Mouse (Mus musculus) stomach, embryonic 14.5 days (tissue): ENCODE results near the gene Dtx4. TPM values are rescaled to one million over a fixed set of nuclear protein-coding genes. Genes with fewer than 3 reads are reported as not detected.

ENCODE experiments used
- ATAC-seq: fragments of 200-750 bp; cut with Nextera tagmentation; 2 replicates; pipeline ENCODE4 v1.8.0; 2017; ENCODE audit warnings: low read depth, moderate TSS enrichment; ENCODE audit not compliant: insufficient number of reproducible peaks, insufficient read depth, low FRiP score
- H3K27ac ChIP-seq: fragments of 300-500 bp; sonication (generic); 2 replicates; pipeline ENCODE4 v1.5.1; 2014; ENCODE audit warnings: mild to moderate bottlenecking, low read length, moderate library complexity, mixed read lengths
- H3K27me3 ChIP-seq: fragments of 300-500 bp; sonication (generic); 2 replicates; pipeline ENCODE4 v1.6.1; 2014; ENCODE audit warnings: low read length, control low read depth, mixed read lengths; ENCODE audit not compliant: control insufficient read depth, insufficient read depth
- H3K36me3 ChIP-seq: fragments of 300-500 bp; sonication (generic); 2 replicates; pipeline ENCODE4 v1.6.1; 2014; ENCODE audit warnings: mild to moderate bottlenecking, control low read depth, low read length, moderate library complexity, mixed read lengths; ENCODE audit not compliant: control insufficient read depth, insufficient read depth
- H3K4me1 ChIP-seq: fragments of 300-500 bp; sonication (generic); 2 replicates; pipeline ENCODE4 v1.6.1; 2014; ENCODE audit warnings: low read length, control low read depth, mixed read lengths; ENCODE audit not compliant: control insufficient read depth, insufficient read depth
- H3K4me2 ChIP-seq: fragments of 300-500 bp; sonication (generic); replicated peaks from 2 replicates; pipeline ENCODE4 v1.6.1; 2014; ENCODE audit warnings: low read depth, low read length, control low read depth
- H3K4me3 ChIP-seq: fragments of 300-500 bp; sonication (generic); 2 replicates; pipeline ENCODE4 v1.5.1; 2014; ENCODE audit warnings: low read depth, low read length, control low read depth
- H3K9ac ChIP-seq: fragments of 300-500 bp; sonication (generic); replicated peaks from 2 replicates; pipeline ENCODE4 v1.6.1; 2014; ENCODE audit warnings: low read depth, mild to moderate bottlenecking, control low read depth, low read length, moderate library complexity, mixed read lengths
- H3K9me3 ChIP-seq: fragments of 300-500 bp; sonication (generic); 2 replicates; pipeline ENCODE4 v1.6.1; 2016; ENCODE audit warnings: low read depth, low read length, control low read depth; ENCODE audit not compliant: control insufficient read depth
- WGBS: fragments of 180-500 bp; shearing (Covaris S2); extraction: QIAGEN DNeasy Blood & Tissue Kit; methylation state at CpG from one replicate; pipeline ENCODE4 v1.1.7; 2014; 5-methylcytosine and 5-hydroxymethylcytosine counted together
- polyA plus RNA-seq: library from polyadenylated mRNA; unstranded; fragments of >200 nt; fragmentation: Nextera tagmentation; extraction: Ambion mirVana; gene quantifications from 2 replicates; pipeline ENCODE4 v1.2.1, GENCODE M21; 2014

Gene Dtx4
- polyA plus RNA-seq, 1 experiment from 2014 or later, result 18.9 TPM

DNA sequence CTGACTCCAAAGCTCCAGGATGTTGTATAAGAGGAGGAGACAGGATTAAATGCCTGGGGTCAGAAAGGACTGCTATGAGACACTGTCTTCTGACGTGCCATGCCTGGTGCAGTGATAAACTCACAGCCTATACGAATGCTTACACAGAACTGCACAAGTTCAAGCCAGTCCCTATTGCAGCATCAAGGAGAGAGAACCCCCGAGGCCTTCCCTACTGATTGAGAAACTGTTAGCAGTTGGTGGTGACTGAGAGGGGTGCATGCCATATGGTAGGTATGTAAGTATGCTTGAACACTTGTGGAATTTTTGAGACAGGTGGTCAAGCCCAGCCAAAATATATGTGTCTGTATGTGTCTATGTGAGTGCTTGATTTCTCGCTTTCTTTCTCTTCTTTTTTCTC, 22.1 kb upstream of the Dtx4 start:
- H3K9me3 ChIP-seq, result no peaks in the 10 kb centered on the region
- H3K27me3 ChIP-seq, result no peaks in the 10 kb centered on the region
- H3K9ac ChIP-seq, result no peak overlapping the region
- no peak overlapping the region for H3K4me3 ChIP-seq
- H3K36me3 ChIP-seq, result no peaks in the 10 kb centered on the region
- no peak overlapping the region for H3K4me2 ChIP-seq
- no peaks in the 10 kb centered on the region for H3K4me1 ChIP-seq
- ATAC-seq, result no peak
- no peak overlapping the region for H3K27ac ChIP-seq
- WGBS, result 45% methylated on average over 4 of the region's 4 CpGs

- no peaks in the 10 kb centered on the region for H3K36me3 ChIP-seq
- H3K9me3 ChIP-seq, result no peaks in the 10 kb centered on the region
- H3K4me1 ChIP-seq, result no peaks in the 10 kb centered on the region
- no peaks in the 10 kb centered on the region for H3K27me3 ChIP-seq
- peak overlapping the region; percentile 40; the same call in 1 of the 2 replicates for H3K4me3 ChIP-seq
- H3K9ac ChIP-seq, result no peak overlapping the region
- ATAC-seq, result no peak
- no peak overlapping the region for H3K27ac ChIP-seq
- H3K4me2 ChIP-seq, result peak overlapping the region; percentile 73
Observed at GRCm38 (mm10) chr19:12518541-12518890, 17.3 kb upstream of the Dtx4 start.

DNA sequence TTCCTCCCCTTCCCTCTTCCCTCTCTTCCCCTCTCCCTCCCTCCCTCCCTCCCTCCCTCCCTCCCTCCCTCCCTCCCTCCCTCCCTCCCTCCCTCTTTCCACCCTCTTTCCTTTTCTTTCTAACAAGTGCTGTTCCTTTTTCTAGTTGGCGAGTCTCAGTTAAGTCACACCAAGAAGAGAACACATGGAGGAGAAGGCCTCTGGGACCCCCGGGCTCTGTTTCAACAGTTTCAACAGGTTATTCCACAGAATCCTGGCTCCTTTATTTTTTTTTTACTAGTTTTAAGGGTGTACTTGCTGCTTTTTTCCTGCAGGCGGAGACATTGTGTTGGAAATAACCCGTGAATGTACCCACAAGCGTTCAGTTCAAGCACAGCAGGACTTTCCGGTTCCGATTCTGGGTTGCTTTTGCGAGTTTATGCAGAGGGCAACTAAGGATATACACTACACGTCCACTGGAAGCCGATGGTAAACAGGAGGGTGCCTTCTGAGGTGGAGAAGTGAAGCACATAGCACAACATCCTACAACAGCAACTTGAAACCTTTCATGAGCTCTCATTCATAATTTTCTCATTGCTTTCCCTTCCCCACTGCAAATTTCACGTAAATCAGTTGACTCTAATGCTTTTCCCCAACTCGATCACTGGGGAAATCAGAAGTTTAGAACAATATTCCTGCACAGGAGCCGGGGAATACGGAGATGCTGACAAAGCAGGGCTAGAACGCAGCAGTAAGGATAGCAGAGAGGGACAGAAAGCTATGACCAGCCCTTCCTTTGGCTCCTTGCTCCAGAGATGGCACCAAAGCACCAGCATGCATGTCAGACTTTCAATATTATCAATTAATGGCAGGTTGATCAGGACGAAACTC, 16.7 kb upstream of the Dtx4 start:
- Histone ChIP-seq H3K9ac (peak overlapping the region; percentile 65), H3K4me3 (peak overlapping the region; percentile 40), H3K36me3 (no peaks in the 10 kb centered on the region), H3K27ac (no peak overlapping the region; the same call in 1 of the 2 replicates), H3K27me3 (no peaks in the 10 kb centered on the region), H3K4me1 (no peaks in the 10 kb centered on the region), H3K9me3 (no peaks in the 10 kb centered on the region), H3K4me2 (peak overlapping the region; percentile 73)
- WGBS, result 5% methylated on average over 16 of the region's 16 CpGs
- ATAC-seq, result peak; percentile 67; the same call in 1 of the 2 replicates

DNA sequence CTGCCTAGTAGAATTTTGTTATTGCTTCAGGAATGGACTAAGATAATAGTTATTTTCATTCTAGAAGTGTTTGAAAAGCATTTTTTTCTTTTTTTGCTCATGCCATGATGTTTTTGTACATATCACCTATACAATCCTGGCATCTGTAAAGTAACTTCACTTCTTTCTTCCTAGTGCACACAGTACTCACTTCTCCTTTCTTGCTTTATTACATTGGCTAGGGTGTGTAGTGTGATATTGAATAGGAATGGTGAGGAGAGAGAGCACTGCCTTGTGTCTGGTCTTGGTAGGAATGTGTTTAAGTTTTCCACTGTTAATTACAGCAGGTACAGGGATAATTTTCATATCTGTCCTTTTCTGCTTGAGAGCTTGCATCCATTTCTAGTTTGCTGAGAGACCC, 13.4 kb upstream of the Dtx4 start:
- H3K27ac ChIP-seq, result no peak overlapping the region
- ATAC-seq, result no peak
- no peaks in the 10 kb centered on the region for H3K27me3 ChIP-seq
- no peaks in the 10 kb centered on the region for H3K36me3 ChIP-seq
- H3K4me1 ChIP-seq, result no peaks in the 10 kb centered on the region
- H3K9me3 ChIP-seq, result no peaks in the 10 kb centered on the region
- no peak overlapping the region for H3K4me3 ChIP-seq
- no peak overlapping the region for H3K4me2 ChIP-seq
- no peak overlapping the region for H3K9ac ChIP-seq

DNA sequence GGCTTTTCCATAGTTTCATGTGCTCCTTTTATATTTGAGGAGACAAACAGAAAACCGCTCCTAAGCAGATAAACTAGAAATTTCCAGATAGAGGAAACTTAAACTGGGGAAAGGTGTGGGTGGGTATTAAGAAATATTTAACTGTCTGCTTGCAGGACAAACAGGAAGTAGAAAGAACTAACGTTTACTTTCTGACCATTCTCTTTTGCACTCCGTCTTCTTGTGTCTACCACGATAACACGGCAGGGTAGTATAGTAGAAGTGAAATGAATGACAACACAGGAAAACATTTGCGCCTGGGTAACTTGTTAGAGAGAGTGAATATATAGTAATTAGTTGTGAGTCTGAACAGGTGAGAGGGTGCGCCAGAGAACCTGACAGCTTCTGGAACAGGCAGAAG, 1.5 kb upstream of the Dtx4 start:
- WGBS, result 66% methylated on average over 7 of the region's 7 CpGs
- Histone ChIP-seq H3K9me3 (no peaks in the 10 kb centered on the region), H3K4me2 (no peak overlapping the region), H3K27ac (no peak overlapping the region), H3K4me3 (no peak overlapping the region), H3K9ac (no peak overlapping the region), H3K36me3 (no peaks in the 10 kb centered on the region), H3K27me3 (no peaks in the 10 kb centered on the region), H3K4me1 (0 out of 2 replicates have a peak, but pooled peaks cover 4% of the 10 kb centered on the region)
- ATAC-seq, result no peak

GRCm38 (mm10) chr19:12500881-12501311, 358 bp downstream of the Dtx4 start:
- H3K36me3 ChIP-seq, result no peaks in the 10 kb centered on the region
- ATAC-seq, result peak; percentile 61
- H3K27ac ChIP-seq, result peak overlapping the region; percentile 92
- peak overlapping the region; percentile 85 for H3K9ac ChIP-seq
- H3K4me3 ChIP-seq, result peak overlapping the region; percentile 75
- peak overlapping the region; percentile 81 for H3K4me2 ChIP-seq
- under 1% methylated on average over 37 of the region's 38 CpGs for WGBS
- 0 out of 2 replicates have a peak, but pooled peaks cover 4% of the 10 kb centered on the region for H3K4me1 ChIP-seq
- no peaks in the 10 kb centered on the region for H3K27me3 ChIP-seq
- H3K9me3 ChIP-seq, result no peaks in the 10 kb centered on the region

GRCm38 (mm10) chr19:12500124-12500523, 1.1 kb downstream of the Dtx4 start:
- WGBS, result 5% methylated on average over 3 of the region's 3 CpGs
- Histone ChIP-seq H3K9me3 (no peaks in the 10 kb centered on the region), H3K36me3 (no peaks in the 10 kb centered on the region), H3K4me2 (peak overlapping the region; percentile 81), H3K4me1 (0 out of 2 replicates have a peak, but pooled peaks cover 4% of the 10 kb centered on the region), H3K9ac (peak overlapping the region; percentile 85), H3K4me3 (peak overlapping the region; percentile 75), H3K27ac (peak overlapping the region; percentile 92; the same call in 1 of the 2 replicates), H3K27me3 (no peaks in the 10 kb centered on the region)
- peak; percentile 25; the same call in 1 of the 2 replicates for ATAC-seq

GRCm38 (mm10) chr19:12499485-12499884, 1.8 kb downstream of the Dtx4 start:
- no peak for ATAC-seq
- Histone ChIP-seq H3K4me3 (peak overlapping the region; percentile 75; the same call in 1 of the 2 replicates), H3K27ac (peak overlapping the region; percentile 92; the same call in 1 of the 2 replicates), H3K27me3 (no peaks in the 10 kb centered on the region), H3K4me2 (peak overlapping the region; percentile 81), H3K4me1 (0 out of 2 replicates have a peak, but pooled peaks cover 4% of the 10 kb centered on the region), H3K9ac (no peak overlapping the region; the same call in 1 of the 2 replicates), H3K9me3 (no peaks in the 10 kb centered on the region), H3K36me3 (no peaks in the 10 kb centered on the region)
- WGBS, result 15% methylated on average over 2 of the region's 2 CpGs
